Mouse (Mus musculus) urinary bladder, adult 18-20 months (tissue): ENCODE data around the gene Bcl2.
"Not testable (repeated sequence)": the region's sequence is repeated elsewhere in the genome, so short reads cannot be mapped to it uniquely, and the experiment has no call there.

ENCODE experiments used
- DNase-seq, 2 experiments: peaks; one replicate each; pipeline ENCODE4 v3.0.0; 2022; ENCODE audit warnings: low spot score in 2 of 2, mixed read lengths in 2 of 2

The Bcl2 gene

DNA sequence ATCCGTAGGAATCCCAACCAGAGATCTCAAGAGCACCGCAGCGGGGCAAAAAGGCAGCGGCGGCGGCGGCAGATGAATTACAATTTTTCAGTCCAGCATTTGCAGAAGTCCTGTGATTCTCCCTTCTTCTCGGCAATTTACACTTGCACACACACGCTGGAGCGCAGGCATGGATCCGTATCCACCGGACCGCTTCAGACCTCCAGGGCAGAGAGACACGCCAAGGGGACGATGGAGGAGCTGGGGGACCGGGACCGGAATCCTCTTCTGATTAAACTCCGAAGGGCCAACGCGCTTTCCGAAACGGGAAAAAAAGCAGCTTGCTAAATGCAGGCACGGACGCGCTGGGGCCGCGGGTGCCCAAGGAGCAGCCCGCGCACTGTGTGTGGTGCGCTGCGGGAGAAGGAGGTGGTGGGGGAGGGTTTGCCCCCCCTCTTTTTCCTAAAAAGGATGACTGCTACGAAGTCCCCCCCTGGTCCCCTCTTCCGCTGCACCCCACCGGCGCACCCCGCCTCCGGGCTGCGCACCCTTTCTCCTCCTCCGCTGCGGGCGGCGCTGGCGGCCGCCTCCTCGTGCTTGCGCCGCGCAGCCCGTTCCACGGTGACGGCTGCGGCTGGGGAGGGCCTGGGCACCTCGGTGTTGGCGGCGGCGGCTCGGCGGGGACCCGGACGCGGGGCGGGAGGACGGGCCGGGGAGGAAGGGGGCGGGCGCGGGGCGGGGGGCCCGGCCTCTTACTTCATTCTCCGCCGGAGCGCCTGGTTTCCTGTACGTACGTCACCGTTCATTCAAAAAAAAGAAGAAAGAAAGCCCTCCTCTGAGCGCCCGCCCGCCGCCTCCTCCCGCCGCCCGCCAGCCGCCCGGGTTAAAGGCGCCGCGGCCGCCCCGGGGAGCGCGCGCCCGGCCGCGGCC is at the start of gene Bcl2:
Bcl2 (minus strand) TSS at position 654 of the 909 bp plus-strand sequence.
- DNase-seq = peak; percentile 63 to 70

DNA sequence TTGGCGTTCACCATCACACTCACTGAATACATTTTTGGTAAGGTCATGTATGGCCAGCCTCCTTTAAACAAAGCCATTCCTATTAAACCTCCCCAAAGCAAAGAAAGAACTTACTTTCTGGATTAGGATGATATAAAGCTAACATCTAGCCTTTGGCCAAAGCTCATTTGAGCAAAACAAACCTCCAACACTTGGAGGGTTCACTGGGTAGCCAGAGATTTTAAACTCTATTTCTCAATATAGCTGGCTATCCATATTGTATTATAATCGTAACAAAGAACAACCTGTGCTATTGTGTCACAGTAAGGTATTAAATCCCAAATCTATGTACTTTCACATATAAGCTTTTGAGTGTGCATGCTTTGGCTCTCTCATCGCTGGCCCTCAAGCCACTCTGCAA is 46.7 kb upstream of the Bcl2 start:
- DNase-seq = no peak

DNA sequence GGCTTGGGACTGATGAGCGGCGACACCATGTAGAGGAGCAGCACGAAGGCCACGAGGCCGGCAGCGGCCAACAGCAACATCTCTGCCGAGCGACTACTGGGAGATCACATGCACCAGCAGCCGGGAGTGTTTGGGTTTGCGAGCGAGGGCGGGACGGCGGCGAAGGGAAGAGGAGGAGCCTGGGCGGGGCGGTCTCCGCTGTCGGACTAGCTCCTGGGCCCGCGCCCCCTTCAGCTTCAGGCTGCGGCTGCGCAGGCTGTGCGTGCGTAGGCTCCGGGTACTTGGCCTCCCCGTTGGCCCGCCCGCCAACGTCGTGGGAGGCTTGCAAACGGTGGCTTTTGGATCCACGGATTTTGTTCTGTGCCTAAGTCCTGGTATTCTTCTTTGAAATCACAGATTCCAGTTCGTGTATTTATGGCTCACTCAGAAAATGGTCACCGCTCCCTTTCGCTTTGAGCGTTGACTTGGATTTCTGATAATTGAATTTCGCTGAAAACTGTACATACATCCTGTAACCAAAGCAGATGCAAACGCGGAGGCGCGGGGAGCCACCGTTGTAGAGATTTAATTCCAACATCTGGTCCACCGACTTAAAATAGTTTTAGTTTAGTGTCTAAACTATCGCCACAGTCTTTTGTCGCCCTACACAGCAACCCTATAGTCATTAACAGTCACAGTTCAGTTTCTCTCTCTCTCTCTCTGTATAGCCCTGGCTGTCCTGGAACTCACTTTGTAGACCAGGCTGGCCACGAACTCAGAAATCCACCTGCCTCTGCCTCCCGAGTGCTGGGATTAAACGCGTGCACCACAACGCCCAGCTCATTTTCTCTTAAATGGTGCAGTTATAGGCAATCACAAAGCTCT is 45.7 kb upstream of the Bcl2 start, which contains the start of gene Kdsr:
Kdsr (minus strand) TSS at position 156 of the 864 bp plus-strand sequence.
- peak; percentile 93 to 97 for DNase-seq

DNA sequence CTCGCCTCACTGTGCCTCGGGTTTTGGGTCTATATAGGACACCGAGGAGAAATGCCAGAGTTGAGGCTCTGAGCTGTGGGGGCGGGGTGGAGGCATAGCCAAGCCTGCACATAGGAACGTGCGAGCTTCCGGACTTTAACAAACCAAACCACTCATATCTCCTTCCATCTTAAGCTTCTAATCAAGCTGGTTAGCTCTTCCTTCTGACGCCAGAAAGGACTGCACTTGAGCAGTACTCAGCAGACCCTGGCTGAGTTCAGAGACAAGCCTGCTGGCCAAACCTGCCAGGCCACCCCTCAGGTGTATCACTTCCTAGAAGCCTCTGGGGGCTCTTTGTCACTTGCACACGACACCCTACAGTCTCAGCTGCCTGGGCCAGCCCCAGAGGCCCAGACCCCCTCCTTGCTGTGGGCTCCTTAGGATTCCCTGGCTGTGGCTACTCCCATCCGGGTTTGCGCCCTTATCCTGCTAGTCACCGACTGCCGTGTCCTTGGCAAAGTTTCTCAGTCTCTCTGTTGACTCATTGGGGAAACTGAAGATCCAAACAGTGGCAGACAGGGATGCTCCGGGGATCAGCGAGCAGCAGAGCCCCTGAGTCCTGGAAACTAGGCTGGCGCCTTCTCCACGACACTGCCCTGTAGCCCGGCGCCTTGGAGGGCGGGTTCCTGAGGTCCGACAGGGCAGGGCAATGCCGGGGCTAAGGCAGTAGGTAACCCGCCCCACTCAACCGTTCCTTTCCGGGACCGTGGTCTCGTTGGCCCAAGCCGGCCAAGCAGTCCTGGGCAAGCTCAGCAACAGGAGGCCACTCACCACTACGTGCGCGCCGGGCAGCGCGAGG is 44.9 kb upstream of the Bcl2 start:
- DNase-seq = peak in 1 of 2 experiments; percentile 25

DNA sequence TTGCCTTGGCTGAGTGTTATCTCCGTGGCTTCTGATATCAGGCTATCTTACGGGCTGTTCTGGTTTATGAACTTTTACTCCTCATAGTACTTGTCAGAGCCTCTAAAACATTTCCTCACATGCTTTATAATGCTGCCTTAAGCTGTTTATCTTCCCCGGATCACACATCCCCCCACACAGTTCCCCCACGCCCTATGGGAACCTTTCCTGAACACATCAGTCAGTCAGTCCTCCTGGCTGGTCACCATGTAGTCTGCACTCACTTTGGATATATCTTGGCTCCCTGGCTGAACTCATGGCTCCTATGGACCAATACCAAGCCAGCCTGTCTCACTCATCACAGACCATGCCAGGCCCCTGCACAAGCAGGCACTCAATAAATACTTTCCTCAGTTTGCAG is 42.6 kb upstream of the Bcl2 start:
- DNase-seq = peak in 1 of 2 experiments; percentile 16

DNA sequence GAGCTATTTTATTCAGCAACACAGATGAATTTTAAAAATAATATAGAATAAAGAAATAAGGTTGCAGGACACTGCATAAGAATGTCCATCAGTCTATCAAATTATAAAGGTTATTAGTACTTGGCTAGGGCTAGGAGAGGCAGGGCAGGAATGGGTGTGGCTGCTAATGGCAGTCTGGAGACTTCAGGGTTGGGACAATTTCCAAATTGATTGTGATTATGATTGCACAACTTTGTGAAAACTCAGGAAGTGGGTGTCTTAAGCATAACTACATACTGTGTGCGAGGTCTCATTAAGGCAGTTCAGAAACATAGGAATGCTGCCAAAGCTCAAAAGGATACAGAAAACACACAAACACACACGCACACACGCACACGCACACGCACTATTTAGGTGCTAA is 37.9 kb upstream of the Bcl2 start:
- DNase-seq = no peak

DNA sequence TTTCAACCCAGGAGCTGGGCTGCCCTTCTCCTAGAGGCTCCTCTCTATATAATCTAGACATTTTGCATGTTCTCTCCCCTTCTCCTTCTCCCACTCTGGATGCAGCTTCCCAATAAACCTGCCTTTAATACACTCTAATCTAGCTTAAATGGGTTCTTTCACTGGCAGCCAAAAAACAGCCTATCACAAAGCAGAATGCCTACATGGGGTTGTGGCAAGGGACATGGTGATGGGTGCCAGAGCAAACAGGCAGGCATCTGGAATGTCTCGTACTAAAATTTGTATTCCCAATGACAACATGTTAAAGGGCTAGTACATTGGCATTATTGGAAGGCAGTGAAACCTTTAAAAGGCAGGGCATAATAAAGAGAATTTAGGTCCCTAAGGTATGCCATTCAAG is 36.6 kb upstream of the Bcl2 start:
- DNase-seq = no peak

DNA sequence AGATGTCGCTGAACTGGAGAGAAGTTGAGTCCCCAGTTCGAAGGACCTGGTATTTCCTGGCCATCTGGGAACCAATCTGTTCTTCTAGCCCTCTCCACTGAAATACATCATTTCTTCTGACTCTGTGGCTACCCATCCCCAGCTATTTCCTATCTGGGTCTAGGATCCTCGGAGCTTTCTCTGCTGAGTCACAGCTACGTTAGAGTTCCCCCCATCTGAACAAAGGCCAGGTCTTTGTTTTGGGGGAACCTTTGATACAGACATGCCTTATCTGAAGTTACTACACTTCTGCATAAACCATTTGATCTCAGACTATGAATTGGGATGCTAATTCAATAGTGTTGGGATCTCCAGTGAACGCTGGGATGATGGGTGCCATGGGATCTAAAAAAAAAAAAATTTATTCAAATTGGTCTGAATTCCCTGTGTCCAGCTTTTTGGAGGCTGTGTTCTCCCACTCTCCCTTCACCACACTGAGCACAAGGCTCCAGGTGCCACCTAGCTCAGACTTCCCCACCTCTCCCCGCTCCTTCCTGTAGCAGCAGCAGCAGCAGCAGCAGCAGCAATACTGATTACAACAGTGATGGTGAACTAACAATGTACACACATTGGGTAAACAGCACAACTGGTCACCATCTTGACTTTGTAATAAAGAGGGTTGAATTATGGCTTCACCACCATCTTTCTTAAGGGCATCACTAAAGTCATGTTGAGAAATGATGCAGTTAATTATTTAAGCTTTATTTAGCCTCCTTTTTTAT is 34.7 kb upstream of the Bcl2 start:
- no peak for DNase-seq

DNA sequence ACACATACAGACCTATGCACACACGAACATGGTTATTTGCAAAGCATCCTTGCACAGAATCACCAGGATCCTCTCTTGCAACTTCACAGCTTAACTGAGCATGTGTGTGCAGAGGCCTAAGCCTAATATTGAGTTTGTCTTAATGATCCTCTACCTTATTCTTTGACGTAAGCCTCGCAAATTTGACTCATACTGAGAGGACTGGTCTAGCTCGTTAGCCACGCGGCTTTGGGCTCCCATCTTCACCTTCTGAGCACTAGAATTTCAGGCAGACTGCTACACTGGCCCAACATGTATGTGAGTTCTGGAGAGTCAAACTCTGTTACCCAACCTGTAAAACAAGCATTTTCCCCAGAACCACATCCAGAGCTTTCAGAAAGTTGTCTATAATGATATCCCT is 28.9 kb upstream of the Bcl2 start:
- DNase-seq = no peak

DNA sequence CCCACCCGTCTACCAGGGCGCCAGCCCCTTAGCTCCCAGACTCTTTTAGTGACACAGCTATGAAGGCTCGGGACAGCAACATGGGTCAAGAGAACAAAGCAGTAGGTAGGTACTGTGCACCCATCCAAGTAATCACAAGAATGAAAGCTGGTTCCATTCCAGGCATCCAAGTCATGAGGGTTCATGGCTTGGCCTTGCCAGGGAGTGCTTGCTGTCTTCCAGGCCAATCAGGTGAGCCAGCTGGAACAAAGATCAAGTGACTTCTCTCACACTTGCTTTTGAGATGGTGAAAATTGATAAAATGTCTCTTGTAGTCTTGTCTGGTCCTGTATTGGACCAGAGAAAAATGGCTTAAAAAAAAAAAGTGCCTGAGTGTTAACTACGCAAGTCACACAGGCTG is 26.7 kb upstream of the Bcl2 start:
- DNase-seq = no peak

DNA sequence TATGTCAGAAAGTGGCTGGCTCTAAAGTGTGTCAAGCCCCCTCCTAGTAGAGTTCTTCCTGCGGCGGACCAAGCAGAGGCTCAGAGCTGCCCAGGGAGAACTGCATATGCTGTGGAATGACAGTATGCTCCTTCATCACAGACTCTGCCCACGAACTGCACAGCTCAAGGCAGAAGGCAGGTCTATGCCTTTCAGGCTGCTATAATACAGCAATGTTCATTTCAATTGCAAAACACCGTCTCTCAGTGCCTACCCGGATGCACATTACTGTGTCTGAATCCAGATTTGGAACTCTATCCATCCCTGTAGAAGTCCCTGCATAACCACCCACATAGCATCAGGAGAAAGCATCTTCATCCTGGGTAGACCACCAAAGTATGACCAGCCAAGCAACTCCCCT is 25.7 kb upstream of the Bcl2 start:
- no peak for DNase-seq

DNA sequence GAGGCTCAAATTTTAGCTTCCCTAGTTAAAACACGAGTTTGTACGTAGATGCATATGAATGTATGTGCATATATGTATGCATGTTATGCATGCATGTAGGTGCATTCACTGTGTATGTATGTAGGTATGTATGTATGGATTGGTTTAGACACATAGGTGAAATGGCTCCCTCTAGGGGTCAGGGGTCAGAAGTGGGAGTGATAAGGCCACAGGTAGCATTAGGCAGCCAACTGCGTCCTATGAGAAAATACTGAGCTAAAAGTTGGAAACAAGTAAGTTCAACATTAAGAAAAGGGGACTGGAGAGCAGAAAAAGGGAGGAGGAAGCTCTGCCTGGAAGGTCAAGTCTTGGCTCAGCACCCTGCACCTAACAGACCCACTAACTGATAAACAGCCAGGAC is 24.0 kb upstream of the Bcl2 start:
- no peak for DNase-seq

DNA sequence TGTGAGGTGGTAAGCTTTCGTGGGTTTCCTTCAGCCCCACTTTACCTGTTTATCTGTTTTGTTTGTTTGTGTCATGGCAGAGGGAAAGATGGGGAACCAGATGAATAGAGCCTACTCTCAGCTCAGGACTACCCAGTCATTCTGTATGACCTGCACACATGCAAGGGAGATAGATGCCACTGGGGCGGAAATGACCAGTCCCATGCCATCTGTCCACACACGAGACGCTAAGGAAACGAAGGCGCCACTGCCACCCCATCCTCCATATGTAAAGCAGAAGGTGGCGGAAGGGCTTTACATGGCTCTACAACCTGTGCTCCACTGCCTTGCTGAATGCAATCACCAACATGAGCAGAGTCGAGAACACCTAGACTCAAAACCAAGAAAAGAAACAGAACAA is 22.1 kb upstream of the Bcl2 start:
- DNase-seq = no peak

DNA sequence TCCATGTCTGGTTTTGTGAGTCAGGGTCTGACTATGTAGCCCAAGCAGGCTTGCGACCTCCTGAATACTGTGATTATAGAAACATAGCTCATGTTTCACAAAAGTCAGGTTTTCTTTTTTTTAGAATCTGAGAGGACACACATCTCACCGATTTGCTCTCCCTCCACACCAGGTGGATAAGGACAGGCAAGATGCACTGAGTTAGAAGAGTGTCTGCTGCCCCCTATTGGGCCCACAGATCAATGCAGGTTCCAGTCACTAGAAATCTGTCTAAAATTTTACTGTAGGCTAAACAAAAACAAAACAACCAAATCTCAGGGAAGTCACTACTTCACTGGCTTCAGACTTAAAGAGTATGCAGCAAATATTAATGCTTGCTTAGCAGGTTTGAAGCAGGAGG is 21.5 kb upstream of the Bcl2 start:
- no peak for DNase-seq

DNA sequence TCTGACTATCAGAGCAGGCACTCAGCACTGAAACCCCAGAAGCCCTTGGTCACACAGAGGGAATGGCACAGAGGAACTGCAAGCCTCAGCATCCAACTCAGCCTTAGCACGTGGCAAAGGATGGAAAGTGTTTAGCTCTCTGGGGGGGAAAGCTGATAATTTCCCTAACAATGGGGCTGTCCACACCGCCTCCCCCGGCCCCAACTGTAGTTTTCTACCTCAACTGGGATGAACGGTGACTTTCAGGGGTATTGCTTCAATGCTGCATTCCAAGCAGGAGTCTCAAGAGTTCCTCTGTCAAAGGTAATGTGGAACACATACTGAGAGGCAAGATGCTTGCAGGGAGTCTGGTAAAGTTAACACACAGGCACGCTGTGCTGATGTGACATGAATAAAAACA is 8.0 kb upstream of the Bcl2 start:
- DNase-seq = no peak

DNA sequence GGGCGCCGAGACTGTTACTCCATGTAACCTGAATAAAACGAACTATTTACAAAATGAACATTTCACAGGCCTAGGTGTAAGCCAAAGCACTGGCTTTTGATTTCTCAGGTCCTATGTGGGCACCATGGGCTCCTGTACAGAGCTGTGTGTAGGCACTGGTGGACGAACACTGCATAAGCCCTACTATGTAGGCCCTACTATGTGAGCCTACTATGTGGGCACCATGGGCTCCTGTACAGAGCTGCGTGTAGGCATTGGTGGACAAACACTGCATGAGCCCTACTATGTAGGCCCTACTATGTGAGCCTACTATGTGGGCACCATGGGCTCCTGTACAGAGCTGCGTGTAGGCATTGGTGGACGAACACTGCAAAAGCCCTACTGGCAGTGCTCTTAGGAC is 3.7 kb upstream of the Bcl2 start:
- DNase-seq = not testable (repeated sequence)

DNA sequence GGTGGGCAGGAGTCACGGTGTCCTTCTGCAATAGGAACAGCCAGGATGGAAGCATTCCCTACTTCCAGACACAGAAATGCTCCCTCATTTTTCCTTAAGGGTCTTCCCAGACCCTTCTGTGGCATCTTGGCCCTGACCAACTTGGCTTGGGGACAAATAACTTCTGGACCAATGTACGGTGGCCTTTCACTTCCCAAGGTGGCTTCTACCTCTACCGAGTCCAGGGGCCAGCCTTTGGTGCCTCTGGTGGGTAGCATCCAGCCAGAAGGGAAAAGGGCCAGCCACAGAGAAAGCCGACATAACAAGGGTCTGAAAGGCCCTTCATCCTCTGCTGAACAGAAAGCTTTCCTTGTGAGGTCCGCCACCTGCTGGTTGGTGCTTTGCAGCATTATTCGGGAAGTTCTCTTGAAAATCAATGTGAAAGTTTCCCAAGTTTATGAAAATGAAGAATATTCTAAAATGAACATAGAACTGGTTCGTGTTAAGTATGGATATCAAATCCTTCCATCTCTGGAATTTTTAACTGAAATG is 3.1 kb upstream of the Bcl2 start:
- peak; percentile 43 to 56 for DNase-seq

DNA sequence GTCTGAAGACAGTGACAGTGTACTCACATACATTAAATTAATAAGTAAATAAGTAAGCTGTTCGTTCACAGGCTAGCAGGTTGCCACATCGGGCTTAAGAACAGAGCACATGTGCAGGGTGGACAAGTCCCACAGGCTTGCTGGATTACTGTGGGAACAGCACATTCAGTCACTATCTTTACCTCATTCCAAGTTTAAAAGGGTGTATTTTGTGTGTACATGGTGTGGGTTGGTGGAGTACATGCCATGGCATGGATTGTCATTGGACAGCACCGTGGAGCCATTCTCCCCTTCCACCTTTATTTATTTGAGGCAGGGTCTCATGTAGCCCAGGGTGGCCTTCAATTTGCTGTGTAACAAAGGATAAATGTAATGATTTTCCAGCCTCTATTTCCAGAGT is 2.1 kb upstream of the Bcl2 start:
- no peak for DNase-seq

DNA sequence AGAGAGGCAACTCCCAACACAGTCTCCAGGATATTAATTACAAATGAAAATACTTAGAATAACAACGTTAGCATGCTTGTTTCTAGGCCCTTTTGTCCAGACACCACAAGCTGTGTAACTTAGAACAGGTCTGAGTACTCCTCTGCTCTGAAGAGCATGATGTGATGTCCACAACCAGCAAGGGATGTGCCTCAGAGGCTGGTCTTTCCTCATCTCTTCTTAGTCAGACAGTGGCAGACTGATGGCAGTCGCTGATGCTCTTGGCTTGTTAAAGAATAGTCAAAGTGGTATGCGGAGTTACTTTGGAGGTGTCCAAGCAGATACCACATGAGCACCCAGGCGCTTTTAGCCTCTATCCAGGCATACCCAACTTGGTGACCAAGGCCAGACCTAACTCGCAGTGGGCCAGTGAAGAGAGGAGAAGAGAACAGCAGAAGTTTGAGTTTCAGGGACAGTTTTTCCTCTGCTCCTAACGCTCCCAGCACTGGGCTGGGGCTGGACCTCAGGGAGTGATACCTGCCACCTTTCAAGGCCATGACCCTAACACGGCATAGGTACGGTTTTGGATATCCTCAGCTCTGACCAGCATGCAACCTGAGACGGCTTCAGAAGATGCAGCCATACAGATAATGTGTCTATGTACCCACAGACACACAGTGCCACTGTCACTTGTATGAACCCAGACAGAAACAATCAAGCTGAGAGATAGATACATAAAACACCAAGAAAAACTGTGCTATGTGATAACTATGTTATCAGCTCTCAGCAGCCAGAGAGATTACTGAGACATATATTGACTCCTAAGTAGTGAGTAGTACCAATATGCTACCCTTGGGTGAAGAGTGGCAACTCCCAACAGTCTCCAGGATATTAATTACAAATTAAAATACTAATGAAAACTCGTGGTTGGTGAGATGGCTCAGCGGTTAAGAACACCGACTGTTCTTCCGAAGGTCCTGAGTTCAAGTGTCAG is 1.3 kb upstream of the Bcl2 start:
- DNase-seq = no peak
